Mouse (Mus musculus): ENCODE measurements at regions not wholly inside any gene's neighbourhood (a gene's known extent, or its start where the extent isn't known, plus 50 kb on each side); places are given as distances from the start of the nearest gene placed in this dataset.

DNA sequence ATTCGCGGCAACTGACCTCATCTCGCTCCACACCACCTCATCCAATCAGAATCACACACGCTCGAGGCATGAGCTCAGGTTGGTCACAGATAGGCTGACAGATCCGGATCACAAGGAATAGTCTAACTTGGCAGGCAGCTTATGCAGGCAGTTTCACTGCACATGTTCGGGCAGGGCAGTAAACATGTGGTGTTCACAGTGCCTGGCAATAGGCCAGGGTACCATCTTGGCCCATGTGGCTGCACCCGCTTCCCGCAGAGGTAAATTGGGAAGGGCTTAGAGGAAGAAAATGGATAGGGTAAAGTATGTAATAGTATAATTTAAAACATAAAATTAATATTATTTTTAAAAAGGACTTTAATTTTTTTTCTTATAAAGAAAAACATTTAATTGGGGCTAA lies 372.4 kb downstream of the Pabpc4l start:
- 79% methylated on average over 9 of the region's 9 CpGs for WGBS
- no peaks in the 10 kb centered on the region for H3K4me1 ChIP-seq (ENCODE audit: insufficient read depth)
- no peaks in the 10 kb centered on the region for H3K36me3 ChIP-seq (ENCODE audit: insufficient read depth)
- H3K4me2 ChIP-seq (ENCODE audit: low read depth) = no peak overlapping the region
- no peak overlapping the region for H3K27ac ChIP-seq (ENCODE audit: low read depth, low read length)
- no peaks in the 10 kb centered on the region for H3K27me3 ChIP-seq (ENCODE audit: insufficient read depth, low read length)
- H3K9me3 ChIP-seq (ENCODE audit: low read length) = no peaks in the 10 kb centered on the region
- no peak for ATAC-seq
- no peak for TF ChIP-seq CTCF (IDR thresholded peaks at IDR 0.05; ENCODE audit: low read depth)
- DNase-seq = no peak
- no peak overlapping the region for H3K4me3 ChIP-seq (ENCODE audit: low read depth, low read length)
- H3K9ac ChIP-seq = no peak overlapping the region

DNA sequence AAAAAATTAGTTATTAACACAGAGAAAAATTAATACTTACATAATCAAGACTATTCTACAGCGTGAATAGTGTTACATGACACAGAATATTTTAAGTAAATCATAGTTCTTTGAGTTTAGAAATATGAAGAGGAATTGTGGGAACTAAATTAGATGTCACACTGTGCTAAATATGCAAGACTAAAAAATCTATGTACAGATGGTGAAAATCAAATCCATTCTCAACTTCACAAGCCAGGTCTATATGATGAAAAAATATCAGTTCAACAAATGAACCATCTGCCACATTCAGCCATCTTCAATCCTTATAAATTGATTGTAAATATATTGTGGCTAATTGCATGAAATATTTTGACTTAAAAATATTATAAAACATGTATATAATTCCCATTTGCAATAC lies 393.2 kb downstream of the Pabpc4l start:
- ATAC-seq = peak; percentile 36; the same call in 1 of the 2 replicates
- no peak for TF ChIP-seq CTCF (IDR thresholded peaks at IDR 0.05; ENCODE audit: low read depth)
- no peak overlapping the region for H3K4me2 ChIP-seq (ENCODE audit: low read depth)
- no peak overlapping the region for H3K27ac ChIP-seq (ENCODE audit: low read depth, low read length)
- no peaks in the 10 kb centered on the region for H3K27me3 ChIP-seq (ENCODE audit: insufficient read depth, low read length)
- no peaks in the 10 kb centered on the region for H3K36me3 ChIP-seq (ENCODE audit: insufficient read depth)
- 56% methylated on average over 1 of the region's 1 CpGs for WGBS
- peak; percentile 9 for DNase-seq
- H3K4me1 ChIP-seq (ENCODE audit: insufficient read depth) = no peaks in the 10 kb centered on the region
- no peak overlapping the region for H3K4me3 ChIP-seq (ENCODE audit: low read depth, low read length)
- H3K9ac ChIP-seq = no peak overlapping the region
- H3K9me3 ChIP-seq (ENCODE audit: low read length) = no peaks in the 10 kb centered on the region

DNA sequence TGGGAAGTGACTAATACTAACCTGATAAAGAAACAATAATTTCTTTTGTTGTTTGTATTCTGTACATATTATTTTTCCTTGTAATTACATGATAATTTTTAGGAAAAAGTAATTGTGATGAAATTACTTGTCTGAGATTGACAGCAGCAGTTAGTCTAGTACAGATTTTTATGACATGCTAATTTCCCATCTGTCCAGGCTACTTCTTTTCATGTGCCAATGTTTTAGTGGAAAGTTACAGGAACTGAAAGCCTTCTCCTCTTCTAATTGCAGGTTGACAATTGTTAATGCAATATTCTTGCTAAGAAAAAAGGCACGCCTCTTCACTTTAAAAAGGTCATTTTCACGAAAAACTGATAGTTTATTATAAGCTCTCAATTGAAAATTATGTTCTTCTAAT lies 414.0 kb downstream of the Pabpc4l start:
- no peaks in the 10 kb centered on the region for H3K27me3 ChIP-seq (ENCODE audit: insufficient read depth, low read length)
- H3K4me2 ChIP-seq (ENCODE audit: low read depth) = no peak overlapping the region
- H3K4me3 ChIP-seq (ENCODE audit: low read depth, low read length) = no peak overlapping the region
- peak; percentile 7 for DNase-seq
- TF ChIP-seq CTCF (IDR thresholded peaks at IDR 0.05; ENCODE audit: low read depth) = no peak
- H3K27ac ChIP-seq (ENCODE audit: low read depth, low read length) = no peak overlapping the region
- no peak overlapping the region for H3K9ac ChIP-seq
- H3K9me3 ChIP-seq (ENCODE audit: low read length) = no peaks in the 10 kb centered on the region
- no peak for ATAC-seq
- H3K4me1 ChIP-seq (ENCODE audit: insufficient read depth) = no peaks in the 10 kb centered on the region
- H3K36me3 ChIP-seq (ENCODE audit: insufficient read depth) = no peaks in the 10 kb centered on the region
- WGBS = 50% methylated on average over 2 of the region's 2 CpGs

Measured in forebrain, postnatal 0 days (tissue).